Mouse (Mus musculus) liver, embryonic 11.5 days (tissue): ENCODE data around the gene Iqsec1. TPM values are rescaled to one million over a fixed set of nuclear protein-coding genes. Genes with fewer than 3 reads are reported as not detected.
A peak's percentile ranks its signal among the peaks of the same experiment; 100 is the strongest.

Source experiments
- ATAC-seq: fragments of 200-750 bp; cut with Nextera tagmentation; replicated peaks from 2 replicates; pipeline ENCODE4 v1.8.0; 2017; ENCODE audit warnings: moderate number of reproducible peaks, mild to moderate bottlenecking, moderate TSS enrichment, moderate library complexity; ENCODE audit not compliant: low FRiP score
- DNase-seq: peaks from one replicate; pipeline ENCODE4 v3.0.0-alpha.2; 2017; ENCODE audit warnings: low spot score
- H3K27ac ChIP-seq: fragments of 300-500 bp; sonication (generic); 2 replicates; pipeline ENCODE4 v1.5.1; 2014; ENCODE audit warnings: mild to moderate bottlenecking, low read depth, low read length, control low read depth
- H3K27me3 ChIP-seq: fragments of 300-500 bp; sonication (generic); replicated peaks from 2 replicates; pipeline ENCODE4 v1.6.1; 2014; ENCODE audit warnings: low read length, mixed read lengths; ENCODE audit not compliant: control insufficient read depth, insufficient read depth
- H3K36me3 ChIP-seq: fragments of 300-500 bp; sonication (generic); 2 replicates; pipeline ENCODE4 v1.6.1; 2014; ENCODE audit warnings: mild to moderate bottlenecking, low read length, moderate library complexity, mixed read lengths; ENCODE audit not compliant: control insufficient read depth, insufficient read depth
- H3K4me1 ChIP-seq: fragments of 300-500 bp; sonication (generic); replicated peaks from 2 replicates; pipeline ENCODE4 v1.6.1; 2014; ENCODE audit warnings: low read length, mixed read lengths; ENCODE audit not compliant: control insufficient read depth, insufficient read depth
- H3K4me2 ChIP-seq: fragments of 300-500 bp; sonication (generic); 2 replicates; pipeline ENCODE4 v1.6.1; 2014; ENCODE audit warnings: mild to moderate bottlenecking, control low read depth, moderate library complexity
- H3K4me3 ChIP-seq: fragments of 300-500 bp; sonication (generic); 2 replicates; pipeline ENCODE4 v1.5.1; 2014; ENCODE audit warnings: low read depth, low read length, control low read depth
- H3K9ac ChIP-seq: fragments of 300-500 bp; sonication (generic); 2 replicates; pipeline ENCODE4 v1.6.1; 2014; ENCODE audit warnings: low read depth, low read length, control low read depth
- H3K9me3 ChIP-seq: fragments of 300-500 bp; sonication (generic); 2 replicates; pipeline ENCODE4 v1.6.1; 2016; ENCODE audit warnings: low read length, inconsistent platforms, mixed read lengths; ENCODE audit not compliant: control insufficient read depth
- WGBS: fragments of 180-500 bp; shearing (Covaris S2); extraction: QIAGEN DNeasy Blood & Tissue Kit; methylation state at CpG from one replicate; pipeline ENCODE4 v1.1.7; 2014; 5-methylcytosine and 5-hydroxymethylcytosine counted together
- polyA plus RNA-seq: library from polyadenylated mRNA; unstranded; fragments of >200 nt; fragmentation: Nextera tagmentation; extraction: Ambion mirVana; gene quantifications from 2 replicates; pipeline ENCODE4 v1.2.1, GENCODE M21; 2014

Iqsec1 gene
- polyA plus RNA-seq, 1 experiment from 2014 or later, result 9.1 TPM

DNA sequence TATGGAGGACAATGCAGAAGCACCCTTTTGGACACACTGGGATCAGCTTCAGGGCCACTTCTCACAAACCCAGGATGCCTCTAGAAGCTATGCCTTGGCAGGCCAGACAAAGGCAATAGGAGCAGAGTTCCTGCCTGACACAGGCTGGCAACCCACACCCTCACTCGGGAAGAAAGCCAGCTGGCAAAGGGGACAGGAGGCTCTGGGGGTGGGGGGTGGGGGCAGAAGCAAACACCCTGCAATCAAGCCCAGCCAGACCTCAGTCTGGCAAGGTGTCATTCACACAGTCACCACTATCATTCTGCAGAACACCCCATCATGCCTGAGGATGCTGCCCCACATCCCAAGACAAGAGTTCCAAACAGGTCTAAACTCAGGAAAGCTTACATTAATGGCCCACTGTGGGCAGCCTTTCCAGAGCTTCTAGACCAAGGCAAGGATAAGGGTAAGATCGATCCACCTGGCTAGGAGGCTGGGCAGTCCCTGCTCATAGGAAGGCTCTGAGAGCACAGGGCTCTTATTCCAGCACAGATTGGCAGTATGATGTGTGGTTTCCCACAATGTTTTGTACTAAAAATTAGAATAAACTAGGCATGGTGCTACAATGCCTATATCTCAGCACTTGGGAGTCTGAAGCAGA is 283.7 kb downstream of the Iqsec1 start:
- no peak overlapping the region for H3K4me3 ChIP-seq
- no peak for ATAC-seq
- no peak overlapping the region for H3K4me2 ChIP-seq
- DNase-seq, result no peak
- peaks cover 71% of the 10 kb centered on the region for H3K4me1 ChIP-seq
- WGBS, result 65% methylated on average over 2 of the region's 2 CpGs
- H3K9ac ChIP-seq, result no peak overlapping the region
- no peaks in the 10 kb centered on the region for H3K27me3 ChIP-seq
- no peaks in the 10 kb centered on the region for H3K9me3 ChIP-seq
- no peaks in the 10 kb centered on the region for H3K36me3 ChIP-seq
- H3K27ac ChIP-seq, result no peak overlapping the region

DNA sequence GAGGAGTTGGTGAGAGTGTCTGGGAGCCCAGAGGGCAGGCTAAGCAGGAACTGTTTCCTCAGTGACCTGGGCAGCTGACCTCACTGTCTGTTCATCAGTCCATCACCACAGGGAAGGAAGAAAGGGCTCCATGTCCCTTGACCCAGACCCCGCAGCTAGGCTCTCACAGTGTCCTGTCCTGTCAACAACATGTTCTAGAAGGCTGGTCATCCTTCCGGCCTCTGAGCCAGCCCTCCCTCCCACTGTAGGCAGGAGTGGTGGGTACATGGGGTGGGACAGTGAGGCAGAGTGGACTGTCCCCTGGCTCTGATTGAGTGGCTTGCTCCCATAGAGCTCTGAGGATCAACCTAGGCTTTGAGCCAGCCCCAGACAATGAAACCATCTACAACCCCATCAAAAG is 284.7 kb downstream of the Iqsec1 start:
- ATAC-seq, result no peak
- no peak overlapping the region for H3K9ac ChIP-seq
- 55% methylated on average over 2 of the region's 2 CpGs for WGBS

DNA sequence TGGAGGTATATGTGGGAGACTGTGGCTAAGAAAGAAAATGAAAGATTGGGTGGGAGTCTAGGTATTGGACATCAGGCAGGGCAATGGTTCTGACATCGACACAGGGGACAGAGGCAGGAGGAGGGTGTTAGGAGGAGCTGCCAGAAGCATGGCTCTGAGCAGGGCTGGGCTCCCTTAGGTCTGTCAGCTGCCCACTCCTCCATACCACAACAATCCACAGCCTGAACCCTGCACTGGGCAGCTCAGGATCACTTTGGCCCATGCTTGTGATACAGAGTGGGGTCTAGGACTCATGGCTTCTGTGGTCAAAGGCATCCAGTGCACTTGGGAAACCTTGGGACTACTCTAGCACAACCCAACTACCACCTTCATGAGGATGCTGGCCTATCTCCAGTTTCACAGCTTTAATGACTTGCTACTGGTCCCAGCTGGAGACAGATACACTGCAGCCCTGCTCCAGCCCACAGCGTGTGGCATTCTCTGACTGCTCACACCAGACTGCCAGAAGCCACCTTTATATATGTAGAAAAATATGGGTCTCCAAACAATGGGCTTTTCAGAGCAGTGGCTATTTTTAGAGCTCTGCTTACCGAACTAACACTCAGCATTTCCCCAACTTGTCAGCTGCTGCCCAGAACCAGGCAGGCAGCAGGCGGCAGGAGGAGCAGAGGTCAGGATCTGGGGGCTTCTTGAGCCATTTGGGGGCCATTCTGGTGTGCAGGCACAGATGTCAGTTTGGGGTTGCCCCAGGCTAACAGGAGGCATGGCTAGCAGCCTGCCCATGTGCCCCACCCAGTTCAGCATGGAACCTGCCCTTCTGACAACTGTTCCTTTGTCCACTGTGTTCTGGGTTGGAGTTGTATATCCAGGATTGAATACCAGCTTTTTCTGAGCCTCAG is 285.4 kb downstream of the Iqsec1 start:
- H3K27ac ChIP-seq, result no peak overlapping the region
- no peak overlapping the region for H3K9ac ChIP-seq
- DNase-seq, result no peak

More for the DNA sequence above, 284.7 kb downstream of the Iqsec1 start:
- DNase-seq, result no peak
- no peak overlapping the region; the same call in 1 of the 2 replicates for H3K4me2 ChIP-seq
- peaks cover 65% of the 10 kb centered on the region for H3K4me1 ChIP-seq
- no peak overlapping the region for H3K4me3 ChIP-seq
- no peak overlapping the region for H3K27ac ChIP-seq
- no peaks in the 10 kb centered on the region for H3K9me3 ChIP-seq
- H3K27me3 ChIP-seq, result no peaks in the 10 kb centered on the region
- H3K36me3 ChIP-seq, result no peaks in the 10 kb centered on the region

DNA sequence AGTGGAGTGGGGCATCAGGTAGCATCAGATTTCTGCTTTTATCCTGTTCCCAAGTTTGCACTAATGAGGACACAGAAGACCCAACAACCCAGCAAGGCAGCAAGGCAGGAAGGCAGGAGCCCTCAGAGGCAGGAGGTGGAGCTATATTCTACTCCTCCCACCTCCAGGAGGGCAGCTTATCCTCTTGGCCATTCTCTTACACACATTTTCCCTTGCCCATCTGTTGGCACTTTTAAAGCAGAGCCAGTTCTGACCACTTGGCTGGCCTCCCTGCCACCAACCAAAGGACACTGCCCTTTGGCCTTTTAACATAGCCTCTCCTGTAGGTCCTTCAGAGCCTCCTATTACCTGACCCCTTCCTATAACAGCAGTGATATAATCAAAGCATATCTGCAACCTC is 286.3 kb downstream of the Iqsec1 start:
- Histone ChIP-seq H3K27ac (no peak overlapping the region), H3K9me3 (no peaks in the 10 kb centered on the region), H3K4me1 (peaks cover 58% of the 10 kb centered on the region), H3K4me3 (no peak overlapping the region), H3K27me3 (no peaks in the 10 kb centered on the region), H3K4me2 (no peak overlapping the region), H3K36me3 (no peaks in the 10 kb centered on the region), H3K9ac (no peak overlapping the region)
- ATAC-seq (no peak), DNase-seq (no peak)

More for the DNA sequence above, 285.4 kb downstream of the Iqsec1 start:
- Histone ChIP-seq H3K27me3 (no peaks in the 10 kb centered on the region), H3K4me3 (no peak overlapping the region), H3K36me3 (no peaks in the 10 kb centered on the region), H3K4me1 (peaks cover 61% of the 10 kb centered on the region), H3K9me3 (no peaks in the 10 kb centered on the region), H3K4me2 (no peak overlapping the region; the same call in 1 of the 2 replicates)
- 41% methylated on average over 4 of the region's 4 CpGs for WGBS
- no peak for ATAC-seq

- Histone ChIP-seq H3K27ac (no peak overlapping the region), H3K4me3 (no peak overlapping the region), H3K4me2 (no peak overlapping the region), H3K36me3 (no peaks in the 10 kb centered on the region), H3K9me3 (no peaks in the 10 kb centered on the region), H3K9ac (no peak overlapping the region), H3K27me3 (no peaks in the 10 kb centered on the region), H3K4me1 (peaks cover 50% of the 10 kb centered on the region)
- 85% methylated on average over 2 of the region's 2 CpGs for WGBS
- ATAC-seq, result no peak
- no peak for DNase-seq
Observed at GRCm38 (mm10) chr6:90701391-90701790, 287.1 kb downstream of the Iqsec1 start.

DNA sequence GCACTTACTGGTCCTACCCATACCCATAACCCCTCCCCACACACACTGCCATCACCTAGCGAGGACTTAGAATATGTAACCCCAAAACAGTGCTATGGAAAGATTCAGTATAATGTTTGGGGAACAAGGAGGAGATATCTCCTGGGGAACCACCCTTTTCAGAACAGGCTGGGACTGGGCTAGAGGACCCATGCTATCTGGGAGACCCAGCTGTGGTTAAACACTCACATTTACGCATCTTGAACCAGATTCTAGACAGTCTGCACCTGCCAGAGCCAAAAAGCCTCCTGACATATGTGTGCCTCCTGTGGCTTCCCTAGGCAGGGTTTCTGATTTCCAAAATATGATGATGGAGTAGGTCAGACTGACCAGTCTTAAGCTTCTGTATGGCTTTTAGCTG is 287.7 kb downstream of the Iqsec1 start:
- Histone ChIP-seq H3K27me3 (no peaks in the 10 kb centered on the region), H3K4me1 (peaks cover 45% of the 10 kb centered on the region), H3K4me2 (no peak overlapping the region), H3K9me3 (no peaks in the 10 kb centered on the region), H3K36me3 (no peaks in the 10 kb centered on the region), H3K9ac (no peak overlapping the region), H3K27ac (no peak overlapping the region), H3K4me3 (no peak overlapping the region)
- 68% methylated on average over 2 of the region's 2 CpGs for WGBS
- ATAC-seq, result 0 out of 2 replicates have a peak, but pooled peaks have one; percentile 32
- no peak for DNase-seq

DNA sequence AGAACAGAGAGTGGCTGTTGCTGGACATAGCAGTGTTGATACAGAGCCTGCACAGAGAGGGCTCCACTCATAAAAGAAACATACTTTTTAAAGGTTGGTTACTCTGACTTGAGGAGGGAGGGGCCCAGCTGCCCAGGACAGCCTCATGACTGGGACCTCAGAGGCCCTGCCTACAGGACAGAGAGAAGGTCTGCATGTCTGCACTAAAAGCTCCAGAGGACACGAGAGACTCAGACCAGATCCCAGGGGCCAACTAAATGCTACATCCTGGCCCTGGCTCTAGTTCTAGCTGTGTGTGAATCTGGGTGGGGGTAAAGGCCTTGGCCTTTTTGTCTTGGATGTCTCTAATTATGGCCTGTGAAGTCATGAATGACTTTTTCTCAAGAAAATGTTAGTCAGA is 288.4 kb downstream of the Iqsec1 start:
- DNase-seq, result no peak
- no peaks in the 10 kb centered on the region for H3K9me3 ChIP-seq
- H3K27ac ChIP-seq, result no peak overlapping the region
- 59% methylated on average over 1 of the region's 1 CpGs for WGBS
- H3K4me2 ChIP-seq, result no peak overlapping the region
- H3K4me1 ChIP-seq, result peaks cover 41% of the 10 kb centered on the region
- H3K9ac ChIP-seq, result no peak overlapping the region
- ATAC-seq, result no peak
- no peak overlapping the region for H3K4me3 ChIP-seq
- no peaks in the 10 kb centered on the region for H3K27me3 ChIP-seq
- H3K36me3 ChIP-seq, result no peaks in the 10 kb centered on the region

DNA sequence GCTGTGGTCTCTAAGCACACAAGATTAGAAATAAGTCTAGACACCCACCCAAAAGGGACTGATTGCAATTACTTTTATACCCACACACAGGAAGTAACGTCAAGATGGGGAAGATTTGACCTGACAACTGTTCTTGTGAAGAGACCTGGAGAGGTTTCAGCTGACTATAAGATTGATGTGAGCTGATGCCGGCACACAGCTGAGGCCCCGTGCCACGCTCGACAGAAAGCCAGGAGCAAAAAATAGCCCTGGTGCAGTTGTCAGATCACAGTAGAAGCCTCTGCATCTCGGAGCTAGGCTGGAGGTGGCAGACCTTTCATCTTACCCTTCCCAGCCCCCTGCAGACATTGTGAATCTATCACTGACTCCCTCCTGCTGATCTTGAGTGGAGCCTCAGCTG is 289.6 kb downstream of the Iqsec1 start:
- Histone ChIP-seq H3K36me3 (peaks cover 7% of the 10 kb centered on the region), H3K4me1 (peaks cover 30% of the 10 kb centered on the region), H3K4me3 (no peak overlapping the region), H3K4me2 (no peak overlapping the region), H3K9me3 (no peaks in the 10 kb centered on the region), H3K27ac (no peak overlapping the region), H3K27me3 (no peaks in the 10 kb centered on the region), H3K9ac (no peak overlapping the region)
- DNase-seq (no peak), ATAC-seq (no peak)
- 63% methylated on average over 6 of the region's 6 CpGs for WGBS
